Mouse (Mus musculus) myocyte (in vitro differentiated cells): Measurements from ENCODE around the gene Sumo1. TPM values are rescaled to one million over a fixed set of nuclear protein-coding genes. Genes with fewer than 3 reads are reported as not detected.

Source experiments
- H3K27me3 ChIP-seq: one replicate; pipeline ENCODE4 v1.6.1; 2011; ENCODE audit not compliant: control insufficient read depth, insufficient read depth, insufficient read length
- H3K36me3 ChIP-seq: one replicate; pipeline ENCODE4 v1.6.1; 2011; ENCODE audit not compliant: control insufficient read depth, insufficient read depth
- H3K4me2 ChIP-seq: one replicate; pipeline ENCODE4 v1.6.1; 2011; ENCODE audit warnings: low read depth, control low read depth
- H3K4me3 ChIP-seq: one replicate; pipeline ENCODE4 v1.5.1; 2011; ENCODE audit warnings: mild to moderate bottlenecking, control low read depth, moderate library complexity
- H3K79me2 ChIP-seq: one replicate; pipeline ENCODE4 v1.6.1; 2011; ENCODE audit not compliant: control insufficient read depth, insufficient read depth
- H3ac ChIP-seq: one replicate; pipeline ENCODE4 v1.6.1; 2011; ENCODE audit not compliant: control insufficient read depth, insufficient read length
- CEBPB ChIP-seq: IDR thresholded peaks from 2 replicates; pipeline ENCODE4 v1.6.1; 2011; ENCODE audit warnings: mild to moderate bottlenecking, moderate library complexity; ENCODE audit not compliant: poor library complexity, insufficient read depth, severe bottlenecking
- E2F4 ChIP-seq: IDR thresholded peaks from one replicate; pipeline ENCODE4 v1.6.1; 2011; ENCODE audit warnings: mild to moderate bottlenecking, control low read depth, moderate library complexity; ENCODE audit not compliant: insufficient read depth
- MAX ChIP-seq: IDR thresholded peaks from one replicate; pipeline ENCODE4 v1.6.1; 2011; ENCODE audit warnings: low read depth, mild to moderate bottlenecking, control low read depth
- MYOD1 ChIP-seq, 3 experiments: IDR thresholded peaks; one replicate each; pipeline ENCODE4 v1.6.1; 2011; ENCODE audit warnings: control low read depth in 2 of 3, low read depth in 2 of 3, mild to moderate bottlenecking in 2 of 3, moderate library complexity in 1 of 3; ENCODE audit not compliant: insufficient read length in 2 of 3, control insufficient read depth in 1 of 3
- MYOG ChIP-seq, 3 experiments: IDR thresholded peaks; one replicate each; pipeline ENCODE4 v1.6.1; 2011; ENCODE audit warnings: control low read depth in 2 of 3, low read depth in 2 of 3, mild to moderate bottlenecking in 2 of 3; ENCODE audit not compliant: insufficient read length in 2 of 3, control insufficient read depth in 1 of 3, insufficient read depth in 1 of 3
- POLR2A ChIP-seq: IDR thresholded peaks from one replicate; pipeline ENCODE4 v1.6.1; 2011; ENCODE audit warnings: low read depth, mild to moderate bottlenecking, control low read depth, moderate library complexity; ENCODE audit not compliant: insufficient read length
- POLR2AphosphoS2 ChIP-seq: IDR thresholded peaks from one replicate; pipeline ENCODE4 v1.6.1; 2011; ENCODE audit warnings: low read depth, control low read depth; ENCODE audit not compliant: insufficient read length
- REST ChIP-seq: IDR thresholded peaks from one replicate; pipeline ENCODE4 v1.6.1; 2011; ENCODE audit warnings: mild to moderate bottlenecking, control low read depth, moderate library complexity; ENCODE audit not compliant: insufficient read depth, insufficient read length
- SRF ChIP-seq: IDR thresholded peaks from one replicate; pipeline ENCODE4 v1.6.1; 2011; ENCODE audit warnings: low read depth; ENCODE audit not compliant: control insufficient read depth, insufficient read length
- TCF12 ChIP-seq: IDR thresholded peaks from one replicate; pipeline ENCODE4 v1.6.1; 2011; ENCODE audit warnings: mild to moderate bottlenecking, control low read depth; ENCODE audit not compliant: poor library complexity, insufficient read depth, severe bottlenecking
- TCF3 ChIP-seq: IDR thresholded peaks from one replicate; pipeline ENCODE4 v1.6.1; 2011; ENCODE audit warnings: low read depth, control low read depth; ENCODE audit not compliant: insufficient read length
- USF1 ChIP-seq: IDR thresholded peaks from one replicate; pipeline ENCODE4 v1.6.1; 2011; ENCODE audit warnings: low read depth, mild to moderate bottlenecking, control low read depth, moderate library complexity
- polyA plus RNA-seq: library from polyadenylated mRNA; unstranded; fragments of >200 nt; fragmentation: generic; extraction: Trizol; gene quantifications from one replicate; pipeline ENCODE4 v1.2.1, GENCODE M21; 2012; ENCODE audit warnings: missing spikeins

Sumo1 gene
- polyA plus RNA-seq, 1 experiment: 82.8 TPM

- Histone ChIP-seq H3K4me3 (no peak overlapping the region), H3K27me3 (no peaks in the 10 kb centered on the region), H3K79me2 (no peaks in the 10 kb centered on the region), H3ac (no peak overlapping the region), H3K4me2 (no peak overlapping the region), H3K36me3 (no peaks in the 10 kb centered on the region)
- TF ChIP-seq TCF12: no peak
- no peak for TF ChIP-seq USF1
- TF ChIP-seq POLR2A: no peak
- no peak for TF ChIP-seq SRF
- no peak for TF ChIP-seq MAX
- TF ChIP-seq E2F4: no peak
- TF ChIP-seq MYOD1 (IDR thresholded peaks at IDR 0.05; ENCODE audit: control insufficient read depth in 1 of 3, insufficient read length in 2 of 3, low read depth in 2 of 3): no peak
- TF ChIP-seq MYOG (IDR thresholded peaks at IDR 0.05; ENCODE audit: control insufficient read depth in 1 of 3, insufficient read depth in 1 of 3, insufficient read length in 2 of 3, low read depth in 2 of 3): no peak
- no peak for TF ChIP-seq TCF3
- no peak for TF ChIP-seq CEBPB
- no peak for TF ChIP-seq REST
- no peak for TF ChIP-seq POLR2AphosphoS2
Observed at GRCm38 (mm10) chr1:59565804-59566203, 104.8 kb downstream of the Sumo1 start.

- Histone ChIP-seq H3K27me3 (no peaks in the 10 kb centered on the region), H3K79me2 (no peaks in the 10 kb centered on the region), H3K4me2 (no peak overlapping the region), H3K36me3 (no peaks in the 10 kb centered on the region), H3K4me3 (no peak overlapping the region), H3ac (no peak overlapping the region)
- TF ChIP-seq MAX (no peak), MYOG (IDR thresholded peaks at IDR 0.05; ENCODE audit: control insufficient read depth in 1 of 3, insufficient read depth in 1 of 3, insufficient read length in 2 of 3, low read depth in 2 of 3) (no peak), REST (no peak), TCF12 (no peak), CEBPB (no peak), MYOD1 (IDR thresholded peaks at IDR 0.05; ENCODE audit: control insufficient read depth in 1 of 3, insufficient read length in 2 of 3, low read depth in 2 of 3) (no peak), POLR2A (no peak), E2F4 (no peak), USF1 (no peak), TCF3 (no peak), SRF (no peak), POLR2AphosphoS2 (no peak)
Observed at GRCm38 (mm10) chr1:59563581-59563980, 107.1 kb downstream of the Sumo1 start.

GRCm38 (mm10) chr1:59553708-59554107 lies 116.9 kb downstream of the Sumo1 start:
- Histone ChIP-seq H3K4me3 (no peak overlapping the region), H3K79me2 (no peaks in the 10 kb centered on the region), H3K27me3 (no peaks in the 10 kb centered on the region), H3K4me2 (no peak overlapping the region), H3K36me3 (no peaks in the 10 kb centered on the region), H3ac (no peak overlapping the region)
- TF ChIP-seq TCF12 (no peak), MYOG (IDR thresholded peaks at IDR 0.05; ENCODE audit: control insufficient read depth in 1 of 3, insufficient read depth in 1 of 3, insufficient read length in 2 of 3, low read depth in 2 of 3) (no peak), SRF (no peak), MAX (no peak), MYOD1 (IDR thresholded peaks at IDR 0.05; ENCODE audit: control insufficient read depth in 1 of 3, insufficient read length in 2 of 3, low read depth in 2 of 3) (no peak), REST (no peak), USF1 (no peak), TCF3 (no peak)

GRCm38 (mm10) chr1:59550996-59551395 lies 119.6 kb downstream of the Sumo1 start:
- TF ChIP-seq POLR2AphosphoS2 (no peak), E2F4 (no peak), POLR2A (no peak), REST (no peak), TCF3 (no peak)
- Histone ChIP-seq H3K36me3 (no peaks in the 10 kb centered on the region), H3K79me2 (no peaks in the 10 kb centered on the region), H3K27me3 (no peaks in the 10 kb centered on the region), H3K4me3 (no peak overlapping the region), H3ac (no peak overlapping the region), H3K4me2 (no peak overlapping the region)

GRCm38 (mm10) chr1:59550227-59550626 lies 120.4 kb downstream of the Sumo1 start:
- no peaks in the 10 kb centered on the region for H3K36me3 ChIP-seq
- no peaks in the 10 kb centered on the region for H3K79me2 ChIP-seq
- no peak overlapping the region for H3ac ChIP-seq
- TF ChIP-seq POLR2AphosphoS2 (no peak), MYOD1 (IDR thresholded peaks at IDR 0.05; ENCODE audit: control insufficient read depth in 1 of 3, insufficient read length in 2 of 3, low read depth in 2 of 3) (peak in 2 of 3 experiments; percentile 1 to 9), REST (no peak)
- H3K27me3 ChIP-seq: no peaks in the 10 kb centered on the region
- H3K4me3 ChIP-seq: no peak overlapping the region
- H3K4me2 ChIP-seq: no peak overlapping the region
